Mouse (Mus musculus): ENCODE measurements at regions not wholly inside any gene's neighbourhood (a gene's known extent, or its start where the extent isn't known, plus 50 kb on each side); places are given as distances from the start of the nearest gene placed in this dataset.

- ATAC-seq (replicated peaks; ENCODE audit: low FRiP score, low TSS enrichment, poor library complexity, severe bottlenecking), result no peak
Observed at GRCm38 (mm10) chr1:105148048-105148447, 208.5 kb downstream of the Rnf152 start.

GRCm38 (mm10) chr1:105123936-105124335 lies 232.6 kb downstream of the Rnf152 start:
- no peak for ATAC-seq (replicated peaks; ENCODE audit: low FRiP score, low TSS enrichment, poor library complexity, severe bottlenecking)

GRCm38 (mm10) chr1:105117888-105118287 lies 238.6 kb downstream of the Rnf152 start:
- no peak for ATAC-seq (replicated peaks; ENCODE audit: low FRiP score, low TSS enrichment, poor library complexity, severe bottlenecking)

- no peak for ATAC-seq (replicated peaks; ENCODE audit: low FRiP score, low TSS enrichment, poor library complexity, severe bottlenecking)
Observed at GRCm38 (mm10) chr1:105116231-105116630, 240.3 kb downstream of the Rnf152 start.

- ATAC-seq (replicated peaks; ENCODE audit: low FRiP score, low TSS enrichment, poor library complexity, severe bottlenecking), result no peak
Observed at GRCm38 (mm10) chr1:105115391-105115790, 241.1 kb downstream of the Rnf152 start.

GRCm38 (mm10) chr1:105114835-105115234 lies 241.7 kb downstream of the Rnf152 start:
- ATAC-seq (replicated peaks; ENCODE audit: low FRiP score, low TSS enrichment, poor library complexity, severe bottlenecking), result no peak

GRCm38 (mm10) chr1:105112762-105113525 lies 243.6 kb downstream of the Rnf152 start:
- no peak for ATAC-seq (replicated peaks; ENCODE audit: low FRiP score, low TSS enrichment, poor library complexity, severe bottlenecking)

GRCm38 (mm10) chr1:105111236-105111635 lies 245.3 kb downstream of the Rnf152 start:
- no peak for ATAC-seq (replicated peaks; ENCODE audit: low FRiP score, low TSS enrichment, poor library complexity, severe bottlenecking)

GRCm38 (mm10) chr1:105110581-105111210 lies 245.8 kb downstream of the Rnf152 start:
- no peak for ATAC-seq (replicated peaks; ENCODE audit: low FRiP score, low TSS enrichment, poor library complexity, severe bottlenecking)

GRCm38 (mm10) chr1:105107836-105108235 lies 248.7 kb downstream of the Rnf152 start:
- ATAC-seq (replicated peaks; ENCODE audit: low FRiP score, low TSS enrichment, poor library complexity, severe bottlenecking), result no peak

- no peak for ATAC-seq (replicated peaks; ENCODE audit: low FRiP score, low TSS enrichment, poor library complexity, severe bottlenecking)
Observed at GRCm38 (mm10) chr1:105107257-105107656, 249.3 kb downstream of the Rnf152 start.

GRCm38 (mm10) chr1:105105211-105105610 lies 251.3 kb downstream of the Rnf152 start:
- no peak for ATAC-seq (replicated peaks; ENCODE audit: low FRiP score, low TSS enrichment, poor library complexity, severe bottlenecking)

- no peak for ATAC-seq (replicated peaks; ENCODE audit: low FRiP score, low TSS enrichment, poor library complexity, severe bottlenecking)
Observed at GRCm38 (mm10) chr1:105095091-105095490, 261.4 kb downstream of the Rnf152 start.

- ATAC-seq (replicated peaks; ENCODE audit: low FRiP score, low TSS enrichment, poor library complexity, severe bottlenecking), result no peak
Observed at GRCm38 (mm10) chr1:105094500-105094899, 262.0 kb downstream of the Rnf152 start.

- no peak for ATAC-seq (replicated peaks; ENCODE audit: low FRiP score, low TSS enrichment, poor library complexity, severe bottlenecking)
Observed at GRCm38 (mm10) chr1:105093875-105094274, 262.6 kb downstream of the Rnf152 start.

GRCm38 (mm10) chr1:105093012-105093411 lies 263.5 kb downstream of the Rnf152 start:
- ATAC-seq (replicated peaks; ENCODE audit: low FRiP score, low TSS enrichment, poor library complexity, severe bottlenecking), result no peak

GRCm38 (mm10) chr1:105092309-105092904 lies 264.1 kb downstream of the Rnf152 start:
- ATAC-seq (replicated peaks; ENCODE audit: low FRiP score, low TSS enrichment, poor library complexity, severe bottlenecking), result no peak

GRCm38 (mm10) chr1:105088765-105089520 lies 267.6 kb downstream of the Rnf152 start:
- no peak for ATAC-seq (replicated peaks; ENCODE audit: low FRiP score, low TSS enrichment, poor library complexity, severe bottlenecking)

- no peak for ATAC-seq (replicated peaks; ENCODE audit: low FRiP score, low TSS enrichment, poor library complexity, severe bottlenecking)
Observed at GRCm38 (mm10) chr1:105087623-105088022, 268.9 kb downstream of the Rnf152 start.

GRCm38 (mm10) chr1:105084556-105084955 lies 272.0 kb downstream of the Rnf152 start:
- ATAC-seq (replicated peaks; ENCODE audit: low FRiP score, low TSS enrichment, poor library complexity, severe bottlenecking), result no peak

Measured in megakaryocyte-erythroid progenitor cell, adult 5-6 weeks (primary cell).